Mouse (Mus musculus) neural tube, embryonic 11.5 days (tissue): Measurements from ENCODE around the gene Kcnj6. TPM values are rescaled to one million over a fixed set of nuclear protein-coding genes. Genes with fewer than 3 reads are reported as not detected.
A peak's percentile ranks its signal among the peaks of the same experiment; 100 is the strongest.

Experiments used
- ATAC-seq: fragments of 200-750 bp; cut with Nextera tagmentation; 2 replicates; pipeline ENCODE4 v1.8.0; 2017; ENCODE audit warnings: moderate number of reproducible peaks, mild to moderate bottlenecking, moderate TSS enrichment, moderate library complexity; ENCODE audit not compliant: insufficient read depth, low FRiP score, low TSS enrichment
- DNase-seq: peaks from one replicate; pipeline ENCODE4 v3.0.0-alpha.2; 2015; ENCODE audit warnings: low spot score
- H3K27ac ChIP-seq: fragments of 300-500 bp; sonication (generic); 2 replicates; pipeline ENCODE4 v1.5.1; 2014; ENCODE audit warnings: low read depth, mild to moderate bottlenecking, low read length
- H3K27me3 ChIP-seq: fragments of 300-500 bp; sonication (generic); 2 replicates; pipeline ENCODE4 v1.6.1; 2014; ENCODE audit warnings: mild to moderate bottlenecking, low read length, mixed read lengths; ENCODE audit not compliant: control insufficient read depth, insufficient read depth
- H3K36me3 ChIP-seq: fragments of 300-500 bp; sonication (generic); 2 replicates; pipeline ENCODE4 v1.6.1; 2014; ENCODE audit warnings: mild to moderate bottlenecking, low read length, moderate library complexity, mixed read lengths; ENCODE audit not compliant: control insufficient read depth, insufficient read depth
- H3K4me1 ChIP-seq: fragments of 300-500 bp; sonication (generic); 2 replicates; pipeline ENCODE4 v1.6.1; 2014; ENCODE audit warnings: low read length, mixed read lengths; ENCODE audit not compliant: control insufficient read depth, insufficient read depth
- H3K4me2 ChIP-seq: fragments of 300-500 bp; sonication (generic); 2 replicates; pipeline ENCODE4 v1.6.1; 2014; ENCODE audit warnings: low read depth, mild to moderate bottlenecking, moderate library complexity
- H3K4me3 ChIP-seq: fragments of 300-500 bp; sonication (generic); 2 replicates; pipeline ENCODE4 v1.5.1; 2014; ENCODE audit warnings: low read depth, low read length
- H3K9ac ChIP-seq: fragments of 300-500 bp; sonication (generic); 2 replicates; pipeline ENCODE4 v1.6.1; 2014; ENCODE audit warnings: mild to moderate bottlenecking, low read length
- H3K9me3 ChIP-seq: fragments of 300-500 bp; sonication (generic); 2 replicates; pipeline ENCODE4 v1.6.1; 2016; ENCODE audit warnings: low read length; ENCODE audit not compliant: control insufficient read depth
- WGBS: fragments of 180-500 bp; shearing (Covaris S2); extraction: QIAGEN DNeasy Blood & Tissue Kit; methylation state at CpG from one replicate; pipeline ENCODE4 v1.1.7; 2014; 5-methylcytosine and 5-hydroxymethylcytosine counted together
- polyA plus RNA-seq: library from polyadenylated mRNA; unstranded; fragments of >200 nt; fragmentation: Nextera tagmentation; extraction: Ambion mirVana; gene quantifications from 2 replicates; pipeline ENCODE4 v1.2.1, GENCODE M21; 2014

Kcnj6 gene
- polyA plus RNA-seq, 1 experiment from 2014 or later: not detected

GRCm38 (mm10) chr16:94720476-94721153 is 276.9 kb downstream of the Kcnj6 start:
- H3K9me3 ChIP-seq: no peaks in the 10 kb centered on the region
- no peak overlapping the region for H3K27ac ChIP-seq
- no peak overlapping the region for H3K4me3 ChIP-seq
- H3K9ac ChIP-seq: no peak overlapping the region
- no peak for ATAC-seq
- H3K36me3 ChIP-seq: no peaks in the 10 kb centered on the region
- no peaks in the 10 kb centered on the region for H3K27me3 ChIP-seq
- 73% methylated on average over 7 of the region's 7 CpGs for whole genome bisulfite sequencing
- H3K4me1 ChIP-seq: no peaks in the 10 kb centered on the region
- no peak for DNase-seq
- H3K4me2 ChIP-seq: no peak overlapping the region

DNA sequence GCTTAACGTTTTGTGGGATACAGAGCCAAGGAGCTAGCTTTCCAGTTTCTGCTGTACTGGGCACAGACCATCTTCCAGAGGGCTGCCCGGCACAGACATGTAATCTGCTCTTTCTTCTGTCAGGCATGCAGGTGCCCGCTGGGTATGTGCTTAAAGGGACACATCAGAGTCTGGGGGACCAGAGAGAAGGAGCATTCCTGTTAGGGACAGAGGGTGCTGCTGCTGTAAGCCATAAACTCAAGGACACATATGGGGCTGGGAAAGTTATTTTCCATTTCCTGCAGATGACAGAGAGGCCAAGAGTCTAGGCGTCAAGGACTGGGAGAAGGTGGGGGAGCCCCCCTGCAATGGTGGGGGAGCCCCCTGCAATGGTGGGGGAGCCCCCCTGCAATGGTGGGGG is 278.0 kb downstream of the Kcnj6 start:
- H3K9ac ChIP-seq: no peak overlapping the region
- no peak for DNase-seq
- WGBS: 88% methylated on average over 4 of the region's 4 CpGs

DNA sequence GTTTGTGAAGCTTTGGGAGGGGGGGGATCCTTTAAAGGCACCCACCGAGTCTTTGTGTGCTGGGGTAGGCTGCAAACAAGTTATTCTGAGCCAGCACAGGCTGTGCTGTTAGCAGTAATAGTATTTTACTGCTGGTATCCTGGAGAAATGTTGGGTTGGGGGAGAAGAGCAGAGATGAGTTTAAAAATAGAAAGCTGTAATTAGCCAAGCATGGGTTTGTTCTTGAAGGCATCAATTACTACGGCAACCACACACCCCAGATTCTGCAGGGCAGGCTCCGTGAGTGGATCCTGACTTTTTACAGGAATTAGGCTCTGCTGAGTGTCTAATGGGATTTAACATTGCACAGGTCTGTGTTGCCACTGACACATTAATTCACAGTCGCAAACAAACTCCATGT is 278.6 kb downstream of the Kcnj6 start:
- peaks cover 10% of the 10 kb centered on the region for H3K4me1 ChIP-seq
- H3K4me2 ChIP-seq: no peak overlapping the region
- ATAC-seq (no peak), DNase-seq (no peak)
- no peaks in the 10 kb centered on the region for H3K9me3 ChIP-seq
- no peak overlapping the region for H3K27ac ChIP-seq
- no peaks in the 10 kb centered on the region for H3K36me3 ChIP-seq
- no peak overlapping the region for H3K4me3 ChIP-seq
- no peak overlapping the region for H3K9ac ChIP-seq
- no peaks in the 10 kb centered on the region for H3K27me3 ChIP-seq
- WGBS: 70% methylated on average over 4 of the region's 4 CpGs

More for the DNA sequence above, 278.0 kb downstream of the Kcnj6 start:
- Histone ChIP-seq H3K36me3 (no peaks in the 10 kb centered on the region), H3K27ac (no peak overlapping the region), H3K4me2 (no peak overlapping the region), H3K4me3 (no peak overlapping the region), H3K27me3 (no peaks in the 10 kb centered on the region), H3K9me3 (no peaks in the 10 kb centered on the region), H3K4me1 (peaks cover 7% of the 10 kb centered on the region)
- ATAC-seq: no peak

GRCm38 (mm10) chr16:94717051-94717450 is 280.4 kb downstream of the Kcnj6 start:
- DNase-seq (no peak), ATAC-seq (no peak)
- Histone ChIP-seq H3K27ac (no peak overlapping the region), H3K9me3 (no peaks in the 10 kb centered on the region), H3K4me2 (no peak overlapping the region), H3K27me3 (no peaks in the 10 kb centered on the region), H3K4me1 (peaks cover 14% of the 10 kb centered on the region), H3K4me3 (no peak overlapping the region), H3K9ac (no peak overlapping the region), H3K36me3 (no peaks in the 10 kb centered on the region)
- WGBS: 93% methylated on average over 11 of the region's 11 CpGs

- Histone ChIP-seq H3K27ac (peak overlapping the region; percentile 34; the same call in 1 of the 2 replicates), H3K4me3 (no peak overlapping the region), H3K27me3 (no peaks in the 10 kb centered on the region), H3K9me3 (no peaks in the 10 kb centered on the region), H3K9ac (no peak overlapping the region), H3K36me3 (no peaks in the 10 kb centered on the region), H3K4me1 (peaks cover 14% of the 10 kb centered on the region), H3K4me2 (peak overlapping the region; percentile 10; the same call in 1 of the 2 replicates)
- ATAC-seq: peak; percentile 77
- DNase-seq: peak; percentile 60
- WGBS: 26% methylated on average over 14 of the region's 14 CpGs
These were observed 283.0 kb downstream of the Kcnj6 start for GRCm38 (mm10) chr16:94714483-94714882.

DNA sequence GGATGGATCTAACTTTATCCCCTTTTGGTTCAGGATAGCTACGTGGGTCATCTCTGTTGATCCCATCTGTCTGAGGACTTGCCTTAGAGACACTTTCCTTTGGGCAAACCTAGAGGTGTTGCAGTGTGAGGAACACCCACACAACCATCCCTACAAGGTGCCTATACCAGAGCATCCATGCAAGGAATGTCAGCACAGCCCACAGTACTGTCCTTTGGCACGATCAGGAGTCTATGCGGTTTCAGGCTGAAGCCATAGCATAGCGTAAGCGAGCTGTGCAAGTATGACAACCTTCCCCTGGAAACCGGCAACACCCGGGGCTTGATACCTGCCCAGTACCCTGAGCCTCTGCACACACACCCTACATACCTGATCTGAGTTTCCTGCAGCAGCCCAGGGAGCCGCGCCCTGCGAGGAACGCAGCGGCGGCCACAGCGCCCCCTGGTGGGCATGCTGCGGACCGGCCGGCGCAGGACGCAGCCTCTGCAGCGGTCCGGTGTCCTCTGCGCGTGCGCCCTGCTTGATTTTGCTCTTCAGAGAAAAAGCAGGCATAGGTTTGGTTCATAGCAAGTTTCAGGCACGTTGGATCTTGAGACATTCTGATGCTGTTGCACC is 283.9 kb downstream of the Kcnj6 start:
- peak overlapping the region; percentile 30 for H3K4me2 ChIP-seq
- no peak overlapping the region for H3K27ac ChIP-seq
- H3K4me3 ChIP-seq: peak overlapping the region; percentile 13
- no peak overlapping the region for H3K9ac ChIP-seq
- ATAC-seq: peak; percentile 73
- H3K9me3 ChIP-seq: no peaks in the 10 kb centered on the region
- H3K27me3 ChIP-seq: no peaks in the 10 kb centered on the region
- H3K36me3 ChIP-seq: no peaks in the 10 kb centered on the region
- DNase-seq: peak; percentile 87
- H3K4me1 ChIP-seq: peaks cover 14% of the 10 kb centered on the region
- WGBS: 10% methylated on average over 25 of the region's 25 CpGs

GRCm38 (mm10) chr16:94701971-94702370 is 295.5 kb downstream of the Kcnj6 start:
- Histone ChIP-seq H3K4me1 (no peaks in the 10 kb centered on the region), H3K9ac (no peak overlapping the region), H3K9me3 (no peaks in the 10 kb centered on the region), H3K27ac (no peak overlapping the region), H3K4me2 (no peak overlapping the region), H3K36me3 (no peaks in the 10 kb centered on the region), H3K4me3 (no peak overlapping the region), H3K27me3 (no peaks in the 10 kb centered on the region)
- WGBS: 99% methylated on average over 4 of the region's 4 CpGs
- DNase-seq: no peak
- no peak for ATAC-seq

- no peak overlapping the region for H3K27ac ChIP-seq
- ATAC-seq (no peak), DNase-seq (no peak)
- H3K4me1 ChIP-seq: no peaks in the 10 kb centered on the region
- no peak overlapping the region for H3K4me2 ChIP-seq
- 84% methylated on average over 4 of the region's 4 CpGs for WGBS
- no peak overlapping the region for H3K4me3 ChIP-seq
- H3K27me3 ChIP-seq: no peaks in the 10 kb centered on the region
- no peaks in the 10 kb centered on the region for H3K9me3 ChIP-seq
- no peak overlapping the region for H3K9ac ChIP-seq
- no peaks in the 10 kb centered on the region for H3K36me3 ChIP-seq
These were observed 296.4 kb downstream of the Kcnj6 start for GRCm38 (mm10) chr16:94701141-94701540.
